ENCODE assay signal across 13 mouse cellular contexts in genomic region chr3:131156377-131156776, GRCm38 (mm10). TPM values are rescaled to one million over a fixed set of nuclear protein-coding genes. Genes with fewer than 3 reads are reported as not detected.
DNase-seq lines count a peak whose midpoint lies in the region; ATAC-seq and TF ChIP-seq lines count a peak whose summit lies in the region.
"Had no signal": no experiment of that assay in that cellular context is flagged by ENCODE, and none has a peak within 500 bp of the region (broad histone marks: within the 10 kb centered on the region; RNA-seq: fewer than 3 reads in every experiment).

No protein-coding gene starts in this region.

- TF ChIP-seq CTCF in intestine, postnatal 0 days (IDR thresholded peaks at IDR 0.05; ENCODE audit: low read depth), result no peak
- no peak for TF ChIP-seq CTCF in E14TG2a.4 (conservative IDR thresholded peaks at IDR 0.05; ENCODE audit: low read length)

- no peak for ATAC-seq in intestine, embryonic 14.5 days (replicated peaks; ENCODE audit: low FRiP score, low TSS enrichment, low read depth)
- no peak for ATAC-seq in intestine, postnatal 0 days
- no peak for ATAC-seq in embryonic facial prominence, embryonic 15.5 days (ENCODE audit: insufficient number of reproducible peaks, low FRiP score, low TSS enrichment, low read depth)
- no peak for ATAC-seq in forebrain, embryonic 13.5 days
- ATAC-seq in forebrain, embryonic 12.5 days (ENCODE audit: low FRiP score), result no peak

- no peaks in the 10 kb centered on the region for H3K27me3 ChIP-seq in intestine, embryonic 14.5 days (replicated peaks; ENCODE audit: control insufficient read depth, insufficient read depth, low read length)
- H3K27me3 ChIP-seq in intestine, postnatal 0 days (replicated peaks; ENCODE audit: control insufficient read depth, insufficient read depth, low read length), result no peaks in the 10 kb centered on the region
- H3K27me3 ChIP-seq in E14TG2a.4 (ENCODE audit: insufficient read depth, low read length), result no peaks in the 10 kb centered on the region
- H3K27me3 ChIP-seq in embryonic facial prominence, embryonic 15.5 days, result no peaks in the 10 kb centered on the region
- H3K27me3 ChIP-seq in forebrain, embryonic 13.5 days, result no peaks in the 10 kb centered on the region
- H3K27me3 ChIP-seq in forebrain, embryonic 12.5 days, result no peaks in the 10 kb centered on the region

- H3K36me3 ChIP-seq in intestine, embryonic 14.5 days (ENCODE audit: control insufficient read depth, insufficient read depth, low read length), result no peaks in the 10 kb centered on the region
- no peaks in the 10 kb centered on the region for H3K36me3 ChIP-seq in intestine, postnatal 0 days (ENCODE audit: control insufficient read depth, insufficient read depth)
- H3K36me3 ChIP-seq in E14TG2a.4 (ENCODE audit: insufficient read depth, low read length), result peaks cover 47% of the 10 kb centered on the region
- H3K36me3 ChIP-seq in embryonic facial prominence, embryonic 15.5 days, result no peaks in the 10 kb centered on the region
- no peaks in the 10 kb centered on the region for H3K36me3 ChIP-seq in forebrain, embryonic 13.5 days (ENCODE audit: poor library complexity, severe bottlenecking)
- H3K36me3 ChIP-seq in forebrain, embryonic 12.5 days (replicated peaks), result no peaks in the 10 kb centered on the region
- H3K36me3 ChIP-seq: G1E had no signal

- no peak overlapping the region for H3K27ac ChIP-seq in intestine, embryonic 14.5 days (ENCODE audit: low read depth)
- no peak overlapping the region for H3K27ac ChIP-seq in intestine, postnatal 0 days (ENCODE audit: low read depth, low read length)
- 0 out of 2 replicates have a peak overlapping the region, but pooled peaks have one; percentile 36 for H3K27ac ChIP-seq in embryonic facial prominence, embryonic 15.5 days (replicated peaks)
- H3K27ac ChIP-seq in forebrain, embryonic 13.5 days, result no peak overlapping the region
- H3K27ac ChIP-seq in forebrain, embryonic 12.5 days, result no peak overlapping the region
- H3K27ac ChIP-seq: left cerebral cortex, adult 2 months had no signal

- H3K4me2 ChIP-seq in intestine, embryonic 14.5 days (ENCODE audit: low read length), result no peak overlapping the region
- H3K4me2 ChIP-seq in intestine, postnatal 0 days (replicated peaks; ENCODE audit: low read depth), result no peak overlapping the region
- H3K4me2 ChIP-seq in embryonic facial prominence, embryonic 15.5 days (replicated peaks), result no peak overlapping the region; the same call in 1 of the 2 replicates
- no peak overlapping the region for H3K4me2 ChIP-seq in forebrain, embryonic 13.5 days
- no peak overlapping the region for H3K4me2 ChIP-seq in forebrain, embryonic 12.5 days

- no peaks in the 10 kb centered on the region for H3K9me3 ChIP-seq in intestine, embryonic 14.5 days (ENCODE audit: control insufficient read depth, low read length)
- H3K9me3 ChIP-seq in intestine, postnatal 0 days (ENCODE audit: control insufficient read depth), result no peaks in the 10 kb centered on the region
- H3K9me3 ChIP-seq in E14TG2a.4 (ENCODE audit: low read length), result peaks cover 9% of the 10 kb centered on the region; the same call in 1 of the 2 replicates
- no peaks in the 10 kb centered on the region for H3K9me3 ChIP-seq in embryonic facial prominence, embryonic 15.5 days (replicated peaks)
- no peaks in the 10 kb centered on the region for H3K9me3 ChIP-seq in forebrain, embryonic 13.5 days (replicated peaks)
- H3K9me3 ChIP-seq in forebrain, embryonic 12.5 days, result no peaks in the 10 kb centered on the region

- 40% methylated on average over 11 of the region's 11 CpGs for WGBS in intestine, embryonic 14.5 days
- WGBS in intestine, postnatal 0 days, result 32% methylated on average over 11 of the region's 11 CpGs
- 24% methylated on average over 11 of the region's 11 CpGs for WGBS in embryonic facial prominence, embryonic 15.5 days
- 35% methylated on average over 11 of the region's 11 CpGs for WGBS in forebrain, embryonic 13.5 days
- 28% methylated on average over 11 of the region's 11 CpGs for WGBS in forebrain, embryonic 12.5 days

- H3K4me3 ChIP-seq in intestine, embryonic 14.5 days (ENCODE audit: low read depth, low read length), result no peak overlapping the region
- no peak overlapping the region for H3K4me3 ChIP-seq in intestine, postnatal 0 days (ENCODE audit: low read depth, low read length)
- H3K4me3 ChIP-seq in E14TG2a.4 (replicated peaks; ENCODE audit: low read length), result 0 out of 2 replicates have a peak overlapping the region, but pooled peaks have one; percentile 10
- no peak overlapping the region for H3K4me3 ChIP-seq in embryonic facial prominence, embryonic 15.5 days (replicated peaks)
- no peak overlapping the region for H3K4me3 ChIP-seq in forebrain, embryonic 13.5 days
- H3K4me3 ChIP-seq in forebrain, embryonic 12.5 days (replicated peaks), result no peak overlapping the region
- H3K4me3 ChIP-seq: left cerebral cortex, adult 2 months had no signal

- H3K4me1 ChIP-seq in intestine, embryonic 14.5 days (replicated peaks; ENCODE audit: control insufficient read depth, insufficient read depth, low read length), result no peaks in the 10 kb centered on the region
- no peaks in the 10 kb centered on the region for H3K4me1 ChIP-seq in intestine, postnatal 0 days (replicated peaks; ENCODE audit: control insufficient read depth, insufficient read depth, low read length)
- peaks cover 63% of the 10 kb centered on the region for H3K4me1 ChIP-seq in E14TG2a.4 (replicated peaks; ENCODE audit: low read depth, low read length)
- peaks cover 46% of the 10 kb centered on the region for H3K4me1 ChIP-seq in embryonic facial prominence, embryonic 15.5 days
- H3K4me1 ChIP-seq in forebrain, embryonic 13.5 days, result peaks cover 68% of the 10 kb centered on the region
- peaks cover 71% of the 10 kb centered on the region for H3K4me1 ChIP-seq in forebrain, embryonic 12.5 days

- no peak overlapping the region for H3K9ac ChIP-seq in intestine, embryonic 14.5 days (ENCODE audit: low read length)
- H3K9ac ChIP-seq in intestine, postnatal 0 days (ENCODE audit: low read depth, low read length), result no peak overlapping the region
- no peak overlapping the region for H3K9ac ChIP-seq in embryonic facial prominence, embryonic 15.5 days
- no peak overlapping the region for H3K9ac ChIP-seq in forebrain, embryonic 13.5 days
- no peak overlapping the region for H3K9ac ChIP-seq in forebrain, embryonic 12.5 days

- peak; percentile 62 for DNase-seq in intestine, embryonic 14.5 days (ENCODE audit: low spot score)
- peak; percentile 48 to 67 for DNase-seq in thymus, adult 18-20 months
- no peak for DNase-seq in cerebellum, adult 9-11 months
- DNase-seq: adrenal gland, postnatal 25 days; cerebellum, adult 8-10 months; kidney, adult 9 months had no signal

RNA-seq across cellular contexts. Expression of gene Lef1, which starts 46.1 kb away (rescaled TPM):
- polyA plus RNA-seq in intestine, embryonic 14.5 days (2014; fragmentation: Nextera tagmentation; extraction: Ambion mirVana), result 0.69 and 0.71 TPM in 2 replicates
- 0.25 and 0.27 TPM in 2 replicates for polyA plus RNA-seq in intestine, postnatal 0 days (2015; fragmentation: Nextera tagmentation; extraction: Ambion mirVana)
- polyA plus RNA-seq in embryonic facial prominence, embryonic 15.5 days (2015; fragmentation: Nextera tagmentation; extraction: Ambion mirVana), result 47.0 and 53.1 TPM in 2 replicates
- 24.8 and 27.6 TPM in 2 replicates for polyA plus RNA-seq in forebrain, embryonic 13.5 days (2015; fragmentation: Nextera tagmentation; extraction: Ambion mirVana)
- polyA plus RNA-seq in forebrain, embryonic 12.5 days (2016; fragmentation: Nextera tagmentation; extraction: Ambion mirVana), result 48.5 and 55.1 TPM in 2 replicates
- polyA plus RNA-seq: G1E had no signal

Comparison
In these comparisons a context has a peak if more than half of its experiments do, and no peak if none do; other contexts are left out.
1. RNA of gene Lef1, which starts 46.1 kb away (polyA plus RNA-seq): 48.5 to 55.1 TPM in forebrain, embryonic 12.5 days, 47.0 to 53.1 TPM in embryonic facial prominence, embryonic 15.5 days and 24.8 to 27.6 TPM in forebrain, embryonic 13.5 days; 0.69 to 0.71 TPM in intestine, embryonic 14.5 days and 0.25 to 0.27 TPM in intestine, postnatal 0 days; every median in the first group is over 10 times any median in the second.